Mouse (Mus musculus) kidney, postnatal 0 days (tissue): Measurements from ENCODE around the gene Srgap2. TPM values are rescaled to one million over a fixed set of nuclear protein-coding genes. Genes with fewer than 3 reads are reported as not detected.

Experiments
- ATAC-seq: fragments of 200-750 bp; cut with Nextera tagmentation; replicated peaks from 2 replicates; pipeline ENCODE4 v1.8.0; 2017; ENCODE audit warnings: low read depth, moderate number of reproducible peaks, moderate TSS enrichment, moderate library complexity; ENCODE audit not compliant: low FRiP score
- DNase-seq: peaks from one replicate; pipeline ENCODE4 v3.0.0-alpha.2; 2016; ENCODE audit warnings: low spot score
- H3K27ac ChIP-seq: fragments of 300-500 bp; sonication (generic); 2 replicates; pipeline ENCODE4 v1.5.1; 2014; ENCODE audit warnings: mild to moderate bottlenecking
- H3K27me3 ChIP-seq: fragments of 300-500 bp; sonication (generic); 2 replicates; pipeline ENCODE4 v1.6.1; 2014; ENCODE audit warnings: low read length, mixed read lengths; ENCODE audit not compliant: insufficient read depth
- H3K36me3 ChIP-seq: fragments of 300-500 bp; sonication (generic); 2 replicates; pipeline ENCODE4 v1.6.1; 2014; ENCODE audit warnings: low read length, mixed read lengths; ENCODE audit not compliant: insufficient read depth
- H3K4me1 ChIP-seq: fragments of 300-500 bp; sonication (generic); replicated peaks from 2 replicates; pipeline ENCODE4 v1.6.1; 2014; ENCODE audit warnings: antibody characterized with exemption, low read length, mixed read lengths; ENCODE audit not compliant: insufficient read depth
- H3K4me2 ChIP-seq: fragments of 300-500 bp; sonication (generic); 2 replicates; pipeline ENCODE4 v1.6.1; 2014; ENCODE audit warnings: mild to moderate bottlenecking, low read length, moderate library complexity, mixed read lengths
- H3K4me3 ChIP-seq: fragments of 300-500 bp; sonication (generic); replicated peaks from 2 replicates; pipeline ENCODE4 v1.5.1; 2014; ENCODE audit warnings: low read depth, low read length
- H3K9ac ChIP-seq: fragments of 300-500 bp; sonication (generic); 2 replicates; pipeline ENCODE4 v1.6.1; 2014; ENCODE audit warnings: low read depth, low read length
- H3K9me3 ChIP-seq: fragments of 300-500 bp; sonication (generic); replicated peaks from 2 replicates; pipeline ENCODE4 v1.6.1; 2016; ENCODE audit warnings: low read length, inconsistent platforms, mixed read lengths
- CTCF ChIP-seq: IDR thresholded peaks from 2 replicates; pipeline ENCODE4 v1.5.1; 2016; ENCODE audit warnings: antibody characterized with exemption, low read depth, mild to moderate bottlenecking, moderate library complexity
- WGBS: fragments of 180-500 bp; shearing (Covaris S2); extraction: QIAGEN DNeasy Blood & Tissue Kit; methylation state at CpG from one replicate; pipeline ENCODE4 v1.1.7; 2014; 5-methylcytosine and 5-hydroxymethylcytosine counted together
- polyA plus RNA-seq: library from polyadenylated mRNA; unstranded; fragments of >200 nt; fragmentation: Nextera tagmentation; extraction: Ambion mirVana; gene quantifications from 2 replicates; pipeline ENCODE4 v1.2.1, GENCODE M21; 2015

Srgap2 gene
- polyA plus RNA-seq, 1 experiment from 2014 or later: 6.9 TPM

DNA sequence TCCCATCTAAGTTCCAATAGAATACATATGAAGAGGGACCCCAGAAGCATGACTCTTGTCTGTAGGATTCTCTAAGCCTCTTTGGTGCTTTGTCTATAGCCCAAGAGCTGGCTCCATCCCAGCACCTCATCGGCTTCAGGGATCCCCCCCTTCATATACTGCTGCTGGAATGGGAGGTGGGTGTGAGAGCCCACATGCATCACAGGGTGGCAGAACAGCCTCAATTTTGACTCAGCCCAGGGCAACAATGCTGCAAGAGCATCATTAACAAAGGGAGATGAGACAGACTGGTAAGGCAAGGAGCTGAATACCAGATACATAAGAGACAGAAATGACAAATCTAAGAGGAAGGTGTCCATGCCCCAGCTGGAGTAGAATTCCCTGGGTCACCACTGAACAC lies 243.0 kb downstream of the Srgap2 start:
- Histone ChIP-seq H3K4me1 (no peaks in the 10 kb centered on the region), H3K4me3 (no peak overlapping the region), H3K4me2 (no peak overlapping the region), H3K9me3 (no peaks in the 10 kb centered on the region), H3K27me3 (no peaks in the 10 kb centered on the region), H3K36me3 (peaks cover 4% of the 10 kb centered on the region; the same call in 1 of the 2 replicates), H3K9ac (no peak overlapping the region), H3K27ac (no peak overlapping the region)
- no peak for ATAC-seq
- 79% methylated on average over 1 of the region's 1 CpGs for WGBS
- DNase-seq: no peak
- no peak for TF ChIP-seq CTCF

GRCm38 (mm10) chr1:131281731-131282130 lies 245.4 kb downstream of the Srgap2 start:
- DNase-seq: no peak
- ATAC-seq: no peak
- Histone ChIP-seq H3K9ac (no peak overlapping the region), H3K27ac (no peak overlapping the region), H3K4me3 (no peak overlapping the region), H3K27me3 (no peaks in the 10 kb centered on the region), H3K36me3 (no peaks in the 10 kb centered on the region), H3K4me2 (no peak overlapping the region), H3K9me3 (no peaks in the 10 kb centered on the region), H3K4me1 (no peaks in the 10 kb centered on the region)
- WGBS: 50% methylated on average over 4 of the region's 4 CpGs
- no peak for TF ChIP-seq CTCF

GRCm38 (mm10) chr1:131280280-131280679 lies 246.9 kb downstream of the Srgap2 start:
- H3K4me1 ChIP-seq: no peaks in the 10 kb centered on the region
- no peaks in the 10 kb centered on the region for H3K36me3 ChIP-seq
- H3K27ac ChIP-seq: no peak overlapping the region
- no peaks in the 10 kb centered on the region for H3K27me3 ChIP-seq
- TF ChIP-seq CTCF: peak; percentile 32; the same call in 1 of the 2 replicates
- ATAC-seq (no peak), DNase-seq (no peak)
- H3K9ac ChIP-seq: no peak overlapping the region
- H3K9me3 ChIP-seq: no peaks in the 10 kb centered on the region
- no peak overlapping the region for H3K4me3 ChIP-seq
- H3K4me2 ChIP-seq: no peak overlapping the region
- WGBS: 45% methylated on average over 3 of the region's 3 CpGs

GRCm38 (mm10) chr1:131279456-131279776 lies 247.7 kb downstream of the Srgap2 start, which contains the start of gene Ikbke:
Ikbke (minus strand) TSS chr1:131279606.
- H3K4me2 ChIP-seq: peak within 1 kb of the TSS; percentile 54
- H3K27me3 ChIP-seq: no peaks in the 10 kb centered on the region
- H3K9ac ChIP-seq: peak within 1 kb of the TSS; percentile 38; the same call in 1 of the 2 replicates
- H3K9me3 ChIP-seq: no peaks in the 10 kb centered on the region
- WGBS: 23% methylated on average over 4 of the region's 4 CpGs
- TF ChIP-seq CTCF: no peak
- no peak within 1 kb of the TSS for H3K27ac ChIP-seq
- ATAC-seq (no peak), DNase-seq (peak; percentile 57)
- no peaks in the 10 kb centered on the region for H3K4me1 ChIP-seq
- H3K4me3 ChIP-seq: peak within 1 kb of the TSS; percentile 35
- H3K36me3 ChIP-seq: no peaks in the 10 kb centered on the region

DNA sequence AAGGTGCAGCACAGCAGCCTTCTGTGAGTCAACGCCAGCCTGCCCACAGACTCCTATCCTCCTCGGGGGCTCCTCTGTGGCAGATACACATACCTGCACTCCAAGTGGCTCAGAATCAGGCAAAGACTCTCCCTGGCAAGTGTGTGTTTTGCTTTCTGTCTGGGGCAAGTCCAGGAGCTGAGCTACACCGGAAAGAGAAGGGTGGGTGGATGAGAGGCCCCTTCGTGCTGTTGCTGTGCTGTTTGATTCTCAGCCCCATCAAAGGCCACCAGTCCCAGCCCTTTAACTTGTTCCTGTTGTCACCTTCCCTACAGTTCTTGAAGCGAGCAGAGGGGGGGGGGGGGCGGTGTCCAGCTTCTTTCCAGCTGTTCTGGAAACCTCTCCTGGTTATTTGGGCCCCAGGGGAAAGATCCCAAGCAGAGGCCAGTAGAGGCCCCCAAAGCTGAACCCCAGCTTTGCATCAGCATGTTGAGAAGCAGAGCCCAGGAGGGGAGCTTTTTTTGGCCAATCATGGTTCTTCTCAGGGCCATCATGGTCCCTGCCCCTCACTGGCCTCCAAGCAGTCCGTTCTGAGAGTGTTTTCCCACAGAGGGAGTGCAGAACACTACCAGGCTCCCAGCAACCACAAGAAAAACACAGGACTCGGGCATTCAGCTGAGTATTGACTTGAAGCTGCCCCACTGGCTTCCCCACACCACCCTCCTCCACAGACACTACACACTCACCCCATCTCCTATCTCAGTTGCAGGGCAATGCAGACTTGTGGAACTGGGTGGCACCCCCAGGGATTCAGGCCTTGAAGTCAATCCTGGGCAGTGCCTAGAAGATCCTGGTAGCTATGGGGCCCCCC lies 248.3 kb downstream of the Srgap2 start:
- no peak for ATAC-seq

GRCm38 (mm10) chr1:131276831-131277230 lies 250.3 kb downstream of the Srgap2 start:
- DNase-seq (peak; percentile 54), ATAC-seq (no peak)
- TF ChIP-seq CTCF: no peak

More for the DNA sequence above, 248.3 kb downstream of the Srgap2 start:
- 27% methylated on average over 8 of the region's 8 CpGs for WGBS
- DNase-seq: no peak
- no peaks in the 10 kb centered on the region for H3K36me3 ChIP-seq
- H3K27me3 ChIP-seq: no peaks in the 10 kb centered on the region
- peak overlapping the region; percentile 38; the same call in 1 of the 2 replicates for H3K9ac ChIP-seq
- no peak overlapping the region for H3K27ac ChIP-seq
- H3K9me3 ChIP-seq: no peaks in the 10 kb centered on the region
- peak overlapping the region; percentile 35 for H3K4me3 ChIP-seq
- peak overlapping the region; percentile 54 for H3K4me2 ChIP-seq
- TF ChIP-seq CTCF: no peak
- H3K4me1 ChIP-seq: no peaks in the 10 kb centered on the region

More at GRCm38 (mm10) chr1:131276831-131277230, 250.3 kb downstream of the Srgap2 start:
- no peak overlapping the region for H3K27ac ChIP-seq
- H3K4me3 ChIP-seq: no peak overlapping the region
- H3K4me1 ChIP-seq: no peaks in the 10 kb centered on the region
- no peak overlapping the region for H3K9ac ChIP-seq
- H3K36me3 ChIP-seq: 0 out of 2 replicates have a peak, but pooled peaks cover 3% of the 10 kb centered on the region
- H3K9me3 ChIP-seq: no peaks in the 10 kb centered on the region
- H3K27me3 ChIP-seq: no peaks in the 10 kb centered on the region
- H3K4me2 ChIP-seq: no peak overlapping the region
